ENCODE assay signal across 7 mouse cellular contexts in the genomic region with DNA sequence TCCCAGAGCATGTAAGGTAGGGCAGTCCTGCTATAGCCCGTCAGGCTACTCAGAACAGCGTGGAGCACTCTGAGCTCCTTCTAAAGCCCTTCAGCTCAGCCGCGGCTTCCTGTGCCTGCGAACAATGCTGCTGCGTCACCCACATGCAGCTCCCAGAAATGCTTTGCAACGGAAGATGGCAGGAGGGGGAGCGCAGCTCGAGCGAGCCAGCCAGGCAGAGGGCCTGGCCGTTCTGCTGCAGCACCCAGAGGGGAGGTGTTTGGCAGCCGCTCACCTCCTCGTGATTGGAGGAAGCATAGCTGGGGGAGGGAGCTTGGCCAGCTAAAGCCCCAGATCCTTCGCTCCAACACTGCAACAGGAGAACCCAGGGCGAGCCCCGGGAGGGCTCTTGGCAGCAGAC. TPM values are rescaled to one million over a fixed set of nuclear protein-coding genes. Genes with fewer than 3 reads are reported as not detected.
A peak's percentile ranks its signal among the peaks of the same experiment; 100 is the strongest.
DNase-seq lines count a peak whose midpoint lies in the region; ATAC-seq lines count a peak whose summit lies in the region.

No protein-coding gene starts in this region.

- no peaks in the 10 kb centered on the region for H3K27me3 ChIP-seq in embryonic facial prominence, embryonic 11.5 days (ENCODE audit: control insufficient read depth, insufficient read depth, low read length)
- H3K27me3 ChIP-seq in limb, embryonic 10.5 days (ENCODE audit: low read depth, poor library complexity, severe bottlenecking), result no peaks in the 10 kb centered on the region
- no peaks in the 10 kb centered on the region for H3K27me3 ChIP-seq in midbrain, embryonic 13.5 days

- peak; percentile 98 for DNase-seq in adrenal gland, postnatal 14 days
- peak; percentile 96 for DNase-seq in embryonic facial prominence, embryonic 11.5 days (ENCODE audit: low spot score)
- peak; percentile 98 for DNase-seq in kidney, adult 11 months
- peak; percentile 91 for DNase-seq in limb, embryonic 10.5 days (ENCODE audit: low spot score)
- peak; percentile 76 for DNase-seq in spleen, adult 12 weeks (ENCODE audit: low spot score)

- H3K27ac ChIP-seq in embryonic facial prominence, embryonic 11.5 days (replicated peaks; ENCODE audit: low read depth, low read length), result peak overlapping the region; percentile 88
- H3K27ac ChIP-seq in limb, embryonic 10.5 days, result peak overlapping the region; percentile 87
- peak overlapping the region; percentile 90 for H3K27ac ChIP-seq in midbrain, embryonic 13.5 days

- 0% methylated on average over 16 of the region's 16 CpGs for WGBS in embryonic facial prominence, embryonic 11.5 days
- under 1% methylated on average over 16 of the region's 16 CpGs for WGBS in limb, embryonic 10.5 days
- under 1% methylated on average over 16 of the region's 16 CpGs for WGBS in midbrain, embryonic 13.5 days

- H3K4me2 ChIP-seq in embryonic facial prominence, embryonic 11.5 days (ENCODE audit: low read depth, low read length), result peak overlapping the region; percentile 79
- H3K4me2 ChIP-seq in midbrain, embryonic 13.5 days (replicated peaks), result peak overlapping the region; percentile 69

- peak; percentile 99 for ATAC-seq in embryonic facial prominence, embryonic 11.5 days (replicated peaks; ENCODE audit: insufficient number of reproducible peaks, low FRiP score, low TSS enrichment, low read depth)
- ATAC-seq in granulocyte monocyte progenitor cell, adult 5-6 weeks (replicated peaks; ENCODE audit: poor library complexity, severe bottlenecking), result peak; percentile 98
- peak; percentile 100 for ATAC-seq in midbrain, embryonic 13.5 days

- H3K4me3 ChIP-seq in embryonic facial prominence, embryonic 11.5 days (ENCODE audit: low read depth, low read length), result peak overlapping the region; percentile 64
- peak overlapping the region; percentile 66 for H3K4me3 ChIP-seq in limb, embryonic 10.5 days
- peak overlapping the region; percentile 63 for H3K4me3 ChIP-seq in midbrain, embryonic 13.5 days (replicated peaks)

- no peaks in the 10 kb centered on the region for H3K9me3 ChIP-seq in embryonic facial prominence, embryonic 11.5 days (replicated peaks; ENCODE audit: control insufficient read depth, low read length)
- H3K9me3 ChIP-seq in limb, embryonic 10.5 days (replicated peaks), result no peaks in the 10 kb centered on the region
- H3K9me3 ChIP-seq in midbrain, embryonic 13.5 days, result no peaks in the 10 kb centered on the region

- peaks cover 7% of the 10 kb centered on the region; the same call in 1 of the 2 replicates for H3K4me1 ChIP-seq in embryonic facial prominence, embryonic 11.5 days (ENCODE audit: control insufficient read depth, insufficient read depth, low read length)
- H3K4me1 ChIP-seq in limb, embryonic 10.5 days, result peaks cover 25% of the 10 kb centered on the region
- peaks cover 35% of the 10 kb centered on the region for H3K4me1 ChIP-seq in midbrain, embryonic 13.5 days (replicated peaks)

- H3K36me3 ChIP-seq in embryonic facial prominence, embryonic 11.5 days (replicated peaks; ENCODE audit: control insufficient read depth, insufficient read depth, low read depth, low read length), result peaks cover 3% of the 10 kb centered on the region
- peaks cover 58% of the 10 kb centered on the region for H3K36me3 ChIP-seq in limb, embryonic 10.5 days
- H3K36me3 ChIP-seq in midbrain, embryonic 13.5 days, result peaks cover 25% of the 10 kb centered on the region

- peak overlapping the region; percentile 82 for H3K9ac ChIP-seq in embryonic facial prominence, embryonic 11.5 days (replicated peaks; ENCODE audit: low read length)
- H3K9ac ChIP-seq in midbrain, embryonic 13.5 days (replicated peaks), result peak overlapping the region; percentile 74

RNA-seq across cellular contexts. Expression of a gene that starts 27.8 kb away (rescaled TPM):
- 45.2 and 74.4 TPM in 2 replicates for total RNA-seq in adrenal gland, postnatal 14 days (2021)
- 13.5 and 18.9 TPM in 2 replicates for polyA plus RNA-seq in embryonic facial prominence, embryonic 11.5 days (2014; fragmentation: Nextera tagmentation; extraction: Ambion mirVana)
- total RNA-seq in granulocyte monocyte progenitor cell, adult 5-6 weeks (2014; fragmentation: Nextera tagmentation), result 179 and 198 TPM in 2 replicates
- total RNA-seq in granulocyte monocyte progenitor cell, adult 5-6 weeks (2017), result 133 and 181 TPM in 2 replicates
- 14.6 and 15.5 TPM in 2 replicates for polyA plus RNA-seq in limb, embryonic 10.5 days (2016; fragmentation: Nextera tagmentation; extraction: Ambion mirVana)
- polyA plus RNA-seq in midbrain, embryonic 13.5 days (2015; fragmentation: Nextera tagmentation; extraction: Ambion mirVana), result 18.0 and 20.9 TPM in 2 replicates

RNA-seq across cellular contexts. Expression of a gene that starts 50.9 kb away (rescaled TPM):
- 2.7 and 4.8 TPM in 2 replicates for total RNA-seq in adrenal gland, postnatal 14 days (2021)
- polyA plus RNA-seq in embryonic facial prominence, embryonic 11.5 days (2014; fragmentation: Nextera tagmentation; extraction: Ambion mirVana), result 5.6 and 6.4 TPM in 2 replicates
- total RNA-seq in granulocyte monocyte progenitor cell, adult 5-6 weeks (2014; fragmentation: Nextera tagmentation), result 6.8 and 7.2 TPM in 2 replicates
- total RNA-seq in granulocyte monocyte progenitor cell, adult 5-6 weeks (2017), result 1.6 and 3.9 TPM in 2 replicates
- polyA plus RNA-seq in limb, embryonic 10.5 days (2016; fragmentation: Nextera tagmentation; extraction: Ambion mirVana), result 5.5 and 7.9 TPM in 2 replicates
- polyA plus RNA-seq in midbrain, embryonic 13.5 days (2015; fragmentation: Nextera tagmentation; extraction: Ambion mirVana), result 23.4 and 27.8 TPM in 2 replicates

Comparison
In these comparisons a context has a peak if more than half of its experiments do, and no peak if none do; other contexts are left out.
1. Peak in every context shown above with its lines: DNase-seq, ATAC-seq, H3K4me3 ChIP-seq and H3K27ac ChIP-seq.